Mouse (Mus musculus) E14TG2a.4 (cell line): ENCODE results near the gene Wnt5b.

Source experiments
- H3K27me3 ChIP-seq: 2 replicates; pipeline ENCODE4 v1.6.1; 2014; ENCODE audit warnings: low read length, control low read depth; ENCODE audit not compliant: insufficient read depth
- H3K36me3 ChIP-seq: 2 replicates; pipeline ENCODE4 v1.6.1; 2014; ENCODE audit warnings: low read length, control low read depth; ENCODE audit not compliant: insufficient read depth
- H3K4me1 ChIP-seq: replicated peaks from 2 replicates; pipeline ENCODE4 v1.6.1; 2014; ENCODE audit warnings: low read depth, low read length, control low read depth
- H3K4me3 ChIP-seq: replicated peaks from 2 replicates; pipeline ENCODE4 v1.5.1; 2014; ENCODE audit warnings: mild to moderate bottlenecking, low read length
- H3K9me3 ChIP-seq: 2 replicates; pipeline ENCODE4 v1.6.1; 2014; ENCODE audit warnings: low read length, control low read depth
- CTCF ChIP-seq: conservative IDR thresholded peaks from 2 replicates; pipeline ENCODE4 v1.5.1; 2014; ENCODE audit warnings: low read length
- NANOG ChIP-seq: IDR thresholded peaks from 2 replicates; pipeline ENCODE4 v1.6.1; 2014; ENCODE audit warnings: borderline replicate concordance, low read length, mixed read lengths
- POU5F1 ChIP-seq: IDR thresholded peaks from 2 replicates; pipeline ENCODE4 v1.6.1; 2014; ENCODE audit warnings: low read length, borderline replicate concordance

Gene Wnt5b

DNA sequence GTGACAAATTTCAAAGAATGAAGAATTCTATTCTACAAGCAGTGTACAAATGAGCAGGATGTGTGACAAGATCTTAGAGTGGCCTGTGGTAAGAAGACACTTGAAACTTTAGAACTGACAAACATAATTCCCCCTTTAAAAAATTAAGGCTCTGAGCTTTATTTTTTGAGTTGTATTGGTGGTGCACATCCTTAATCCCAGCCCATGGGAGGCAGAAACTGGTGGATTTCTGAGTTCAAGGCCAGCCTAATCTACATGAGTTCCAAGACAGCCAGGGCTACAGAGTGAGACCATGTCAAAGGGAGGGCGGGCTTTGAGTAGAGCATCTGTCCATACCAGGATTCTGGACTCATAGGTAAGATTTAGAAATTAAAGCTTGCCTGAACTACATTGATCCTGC lies 157.3 kb downstream of the Wnt5b start:
- Histone ChIP-seq H3K4me3 (peak overlapping the region; percentile 89), H3K9me3 (no peaks in the 10 kb centered on the region), H3K36me3 (peaks cover 22% of the 10 kb centered on the region), H3K27me3 (no peaks in the 10 kb centered on the region), H3K4me1 (peaks cover 42% of the 10 kb centered on the region)
- TF ChIP-seq POU5F1 (no peak), NANOG (no peak), CTCF (no peak)

DNA sequence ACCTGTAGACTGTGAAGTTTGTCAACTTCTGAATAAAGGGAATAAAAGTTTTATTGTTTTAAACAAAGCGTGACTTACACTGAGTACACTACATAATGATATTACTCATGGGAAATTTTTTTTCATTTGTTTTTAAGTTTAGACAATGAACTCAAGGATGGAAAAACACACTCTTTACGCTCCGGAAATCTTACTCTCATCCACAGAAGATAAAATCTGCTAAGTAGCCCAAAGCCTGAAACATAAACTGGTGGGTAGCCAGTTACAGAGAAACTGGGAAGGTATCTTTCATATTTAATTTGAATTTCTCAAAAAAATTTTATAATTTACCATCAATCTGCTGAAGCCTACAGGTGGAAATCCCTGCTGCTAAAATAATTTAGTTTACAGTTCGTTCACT lies 157.7 kb downstream of the Wnt5b start:
- no peaks in the 10 kb centered on the region for H3K27me3 ChIP-seq
- H3K4me1 ChIP-seq = peaks cover 46% of the 10 kb centered on the region
- H3K9me3 ChIP-seq = no peaks in the 10 kb centered on the region
- TF ChIP-seq POU5F1 = no peak
- TF ChIP-seq NANOG = no peak
- no peak for TF ChIP-seq CTCF
- H3K36me3 ChIP-seq = peaks cover 22% of the 10 kb centered on the region
- no peak overlapping the region for H3K4me3 ChIP-seq

DNA sequence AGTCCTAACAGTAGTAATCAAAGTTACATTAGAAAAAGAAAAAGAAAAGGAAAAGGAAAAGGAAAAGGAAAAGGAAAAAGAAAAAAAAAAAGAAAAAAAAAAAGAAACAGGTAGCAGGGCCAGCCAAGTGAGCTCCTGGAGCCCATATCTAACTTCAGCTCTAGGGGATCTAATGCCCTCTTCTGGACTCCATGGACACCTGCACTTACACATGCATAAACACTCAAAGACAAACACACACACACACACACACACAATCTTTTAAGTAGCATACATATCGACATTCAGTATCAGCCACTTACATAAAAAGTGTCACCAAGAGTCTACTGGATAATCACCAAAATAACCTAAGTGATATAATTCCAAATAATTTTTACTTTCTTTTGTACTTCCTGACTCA lies 158.5 kb downstream of the Wnt5b start:
- TF ChIP-seq CTCF = no peak; the same call in 1 of the 2 replicates
- no peak for TF ChIP-seq POU5F1
- no peak for TF ChIP-seq NANOG
- Histone ChIP-seq H3K4me1 (peaks cover 48% of the 10 kb centered on the region), H3K27me3 (no peaks in the 10 kb centered on the region), H3K4me3 (no peak overlapping the region), H3K9me3 (no peaks in the 10 kb centered on the region), H3K36me3 (peaks cover 18% of the 10 kb centered on the region)
